Mouse (Mus musculus) embryonic fibroblast, embryonic 13.5 days (primary cell): ENCODE results near the gene Tenm2. TPM values are rescaled to one million over a fixed set of nuclear protein-coding genes. Genes with fewer than 3 reads are reported as not detected.

Experiments used
- H3K27ac ChIP-seq: 2 replicates; pipeline ENCODE4 v1.5.1; 2012; ENCODE audit warnings: low read length, control low read depth, inconsistent platforms; ENCODE audit not compliant: insufficient read depth
- H3K4me1 ChIP-seq: 2 replicates; pipeline ENCODE4 v1.6.1; 2011; ENCODE audit warnings: low read length; ENCODE audit not compliant: control insufficient read depth, insufficient read depth
- H3K4me3 ChIP-seq: 2 replicates; pipeline ENCODE4 v1.5.1; 2011; ENCODE audit warnings: mild to moderate bottlenecking, control low read depth, low read length; ENCODE audit not compliant: insufficient read depth
- CTCF ChIP-seq: IDR thresholded peaks from 2 replicates; pipeline ENCODE4 v1.5.1; 2011; ENCODE audit warnings: mild to moderate bottlenecking, control low read depth, low read length, moderate library complexity, borderline replicate concordance; ENCODE audit not compliant: insufficient read depth
- POLR2A ChIP-seq: IDR thresholded peaks from 2 replicates; pipeline ENCODE4 v1.6.1; 2011; ENCODE audit warnings: low read depth, mild to moderate bottlenecking, control low read depth, low read length, moderate library complexity
- polyA plus RNA-seq: library from polyadenylated mRNA; stranded (reverse); fragments of >200 nt; gene quantifications from 2 replicates; pipeline ENCODE4 v1.2.4, GENCODE M21; 2011; ENCODE audit warnings: low read depth; ENCODE audit not compliant: missing spikeins, insufficient read length

Gene Tenm2
- polyA plus RNA-seq, 1 experiment: 0.05 TPM

- no peaks in the 10 kb centered on the region for H3K4me1 ChIP-seq
- H3K4me3 ChIP-seq: no peak overlapping the region
- no peak overlapping the region for H3K27ac ChIP-seq
- TF ChIP-seq POLR2A: no peak
- no peak for TF ChIP-seq CTCF
Measured at GRCm38 (mm10) chr11:37009243-37009642, 226.5 kb downstream of the Tenm2 start.

GRCm38 (mm10) chr11:36997668-36998067 is 238.1 kb downstream of the Tenm2 start:
- TF ChIP-seq CTCF (no peak), POLR2A (no peak)
- Histone ChIP-seq H3K27ac (no peak overlapping the region), H3K4me1 (no peaks in the 10 kb centered on the region)

GRCm38 (mm10) chr11:36990895-36991294 is 244.9 kb downstream of the Tenm2 start:
- Histone ChIP-seq H3K27ac (no peak overlapping the region), H3K4me1 (no peaks in the 10 kb centered on the region; the same call in 1 of the 2 replicates), H3K4me3 (no peak overlapping the region)
- no peak for TF ChIP-seq POLR2A
- no peak for TF ChIP-seq CTCF

More at GRCm38 (mm10) chr11:36997668-36998067, 238.1 kb downstream of the Tenm2 start:
- no peak overlapping the region for H3K4me3 ChIP-seq

GRCm38 (mm10) chr11:36988776-36989565 is 246.8 kb downstream of the Tenm2 start:
- no peak overlapping the region for H3K4me3 ChIP-seq
- H3K27ac ChIP-seq: no peak overlapping the region
- H3K4me1 ChIP-seq: no peaks in the 10 kb centered on the region; the same call in 1 of the 2 replicates
- TF ChIP-seq POLR2A: no peak
- TF ChIP-seq CTCF: no peak

GRCm38 (mm10) chr11:36974142-36974541 is 261.6 kb downstream of the Tenm2 start:
- TF ChIP-seq POLR2A (no peak), CTCF (no peak)
- no peak overlapping the region for H3K27ac ChIP-seq
- H3K4me3 ChIP-seq: no peak overlapping the region
- no peaks in the 10 kb centered on the region for H3K4me1 ChIP-seq

- Histone ChIP-seq H3K4me1 (no peaks in the 10 kb centered on the region), H3K27ac (no peak overlapping the region), H3K4me3 (no peak overlapping the region)
- TF ChIP-seq CTCF (no peak), POLR2A (no peak)
Measured at GRCm38 (mm10) chr11:36958102-36958501, 277.7 kb downstream of the Tenm2 start.

GRCm38 (mm10) chr11:36941429-36941828 is 294.3 kb downstream of the Tenm2 start:
- Histone ChIP-seq H3K4me1 (no peaks in the 10 kb centered on the region), H3K4me3 (no peak overlapping the region), H3K27ac (no peak overlapping the region)
- TF ChIP-seq POLR2A: no peak
- no peak for TF ChIP-seq CTCF

GRCm38 (mm10) chr11:36940557-36941110 is 295.1 kb downstream of the Tenm2 start:
- no peaks in the 10 kb centered on the region for H3K4me1 ChIP-seq
- no peak overlapping the region for H3K4me3 ChIP-seq
- TF ChIP-seq CTCF (no peak), POLR2A (no peak)
- no peak overlapping the region for H3K27ac ChIP-seq

- Histone ChIP-seq H3K4me3 (no peak overlapping the region), H3K4me1 (no peaks in the 10 kb centered on the region), H3K27ac (no peak overlapping the region)
- TF ChIP-seq POLR2A: no peak
- no peak for TF ChIP-seq CTCF
Measured at GRCm38 (mm10) chr11:36929817-36930216, 305.9 kb downstream of the Tenm2 start.
